Mouse (Mus musculus): ENCODE results near the gene Arf6.

DNA sequence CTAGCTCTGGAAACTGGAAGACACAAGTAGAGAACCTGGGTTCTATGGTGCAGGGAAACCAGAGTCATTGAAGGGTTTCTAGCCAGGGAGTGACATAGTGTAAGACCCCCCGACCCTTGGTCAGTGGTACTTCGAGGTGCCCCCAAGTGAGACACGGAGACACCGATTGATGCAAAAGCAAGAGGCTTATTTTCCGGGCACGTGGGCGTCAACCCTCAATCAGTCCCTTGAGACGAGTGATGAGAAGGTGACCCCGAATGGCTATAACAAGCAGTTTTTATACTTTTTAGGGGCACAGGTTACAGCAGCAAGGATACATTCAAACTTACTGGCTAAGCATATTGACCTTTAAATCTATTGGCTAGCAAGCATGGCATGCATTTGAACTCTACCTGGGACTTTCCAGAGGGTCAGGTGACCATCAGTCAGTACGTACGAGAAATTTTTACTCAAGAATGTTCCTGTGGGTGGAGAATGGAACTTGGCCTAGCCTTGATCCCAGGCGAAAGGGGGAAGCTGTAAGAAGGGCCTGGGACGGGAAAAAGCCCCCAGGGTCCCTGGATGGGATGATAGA lies 30.7 kb downstream of the Arf6 start:
- TF ChIP-seq EP300 (IDR thresholded peaks at IDR 0.05; ENCODE audit: low read depth) = no peak
- TF ChIP-seq CTCF (IDR thresholded peaks at IDR 0.05; ENCODE audit: low read depth) = no peak

Data from liver, embryonic 14.5 days (tissue).